In genomic region chr12:102704457-102705198, GRCm38 (mm10) we compare ENCODE assay signal across 8 mouse cellular contexts. TPM values are rescaled to one million over a fixed set of nuclear protein-coding genes. Genes with fewer than 3 reads are reported as not detected.
A peak's percentile ranks its signal among the peaks of the same experiment; 100 is the strongest.
DNase-seq lines count a peak whose midpoint lies in the region; ATAC-seq lines count a peak whose summit lies in the region.

Gene Itpk1 (minus strand): TSS chr12:102704930.

- ATAC-seq in heart, embryonic 12.5 days (ENCODE audit: insufficient number of reproducible peaks, low FRiP score): peak; percentile 93
- peak; percentile 92 for ATAC-seq in liver, embryonic 15.5 days (ENCODE audit: insufficient read depth)
- peak; percentile 88 for ATAC-seq in neural tube, embryonic 11.5 days (ENCODE audit: insufficient read depth, low FRiP score, low TSS enrichment)

- H3K4me2 ChIP-seq in heart, embryonic 12.5 days: peak within 1 kb of the TSS; percentile 98
- peak within 1 kb of the TSS; percentile 98 for H3K4me2 ChIP-seq in liver, embryonic 15.5 days
- peak within 1 kb of the TSS; percentile 91 for H3K4me2 ChIP-seq in neural tube, embryonic 11.5 days (ENCODE audit: low read depth)

- H3K27me3 ChIP-seq in heart, embryonic 12.5 days (replicated peaks): 0 out of 2 replicates have a peak, but pooled peaks cover 3% of the 10 kb centered on the region
- peaks cover 42% of the 10 kb centered on the region for H3K27me3 ChIP-seq in liver, embryonic 15.5 days
- no peaks in the 10 kb centered on the region for H3K27me3 ChIP-seq in neural tube, embryonic 11.5 days (ENCODE audit: control insufficient read depth, insufficient read depth, low read length)

- H3K27ac ChIP-seq in heart, embryonic 12.5 days (ENCODE audit: poor library complexity, severe bottlenecking): peak within 1 kb of the TSS; percentile 55
- peak within 1 kb of the TSS; percentile 85 for H3K27ac ChIP-seq in liver, embryonic 15.5 days (replicated peaks)
- peak within 1 kb of the TSS; percentile 87 for H3K27ac ChIP-seq in neural tube, embryonic 11.5 days (ENCODE audit: low read depth, low read length)

- WGBS in heart, embryonic 12.5 days: under 1% methylated on average over 79 of the region's 105 CpGs
- under 1% methylated on average over 66 of the region's 105 CpGs for WGBS in liver, embryonic 15.5 days (ENCODE audit: insufficient replicate concordance)
- WGBS in neural tube, embryonic 11.5 days: 0% methylated on average over 39 of the region's 105 CpGs

- no peaks in the 10 kb centered on the region for H3K9me3 ChIP-seq in heart, embryonic 12.5 days (replicated peaks)
- no peaks in the 10 kb centered on the region for H3K9me3 ChIP-seq in liver, embryonic 15.5 days (replicated peaks)
- no peaks in the 10 kb centered on the region for H3K9me3 ChIP-seq in neural tube, embryonic 11.5 days (ENCODE audit: control insufficient read depth, low read length)

- peaks cover 40% of the 10 kb centered on the region for H3K4me1 ChIP-seq in heart, embryonic 12.5 days (replicated peaks)
- H3K4me1 ChIP-seq in liver, embryonic 15.5 days (replicated peaks): peaks cover 50% of the 10 kb centered on the region
- H3K4me1 ChIP-seq in neural tube, embryonic 11.5 days (ENCODE audit: control insufficient read depth, insufficient read depth, low read length): peaks cover 25% of the 10 kb centered on the region

- peak; percentile 51 to 58 for DNase-seq in B cell, adult 2 months
- DNase-seq in adrenal gland, adult 2 months: peak; percentile 82
- DNase-seq in embryo, embryonic 11 days: peak; percentile 83
- peak; percentile 79 for DNase-seq in kidney, postnatal 14 days
- DNase-seq in neural tube, embryonic 11.5 days (ENCODE audit: low spot score): peak; percentile 75
- peak; percentile 42 to 50 for DNase-seq in thymus, adult 18-20 months

- peak within 1 kb of the TSS; percentile 77 for H3K4me3 ChIP-seq in heart, embryonic 12.5 days
- peak within 1 kb of the TSS; percentile 74 for H3K4me3 ChIP-seq in liver, embryonic 15.5 days (replicated peaks)
- peak within 1 kb of the TSS; percentile 81 for H3K4me3 ChIP-seq in neural tube, embryonic 11.5 days (ENCODE audit: low read depth, low read length)

- H3K9ac ChIP-seq in heart, embryonic 12.5 days: peak within 1 kb of the TSS; percentile 85
- H3K9ac ChIP-seq in liver, embryonic 15.5 days: peak within 1 kb of the TSS; percentile 72
- H3K9ac ChIP-seq in neural tube, embryonic 11.5 days (ENCODE audit: low read length): peak within 1 kb of the TSS; percentile 86

- H3K36me3 ChIP-seq in heart, embryonic 12.5 days: no peaks in the 10 kb centered on the region
- no peaks in the 10 kb centered on the region for H3K36me3 ChIP-seq in liver, embryonic 15.5 days (replicated peaks)
- H3K36me3 ChIP-seq in neural tube, embryonic 11.5 days (ENCODE audit: control insufficient read depth, insufficient read depth, low read length): no peaks in the 10 kb centered on the region

RNA-seq across cellular contexts. Expression of gene Itpk1, which starts in this region (rescaled TPM):
- total RNA-seq in adrenal gland, adult 2 months (2021): 10 to 100 TPM; 54.9 to 99.2 TPM
- polyA plus RNA-seq in adrenal gland, adult 2 months (2012; rRNA removed): 50.8 and 70.9 TPM in 2 replicates
- 5.5 and 6.9 TPM in 2 replicates for polyA plus RNA-seq in heart, embryonic 12.5 days (2016; fragmentation: Nextera tagmentation; extraction: Ambion mirVana)
- polyA plus RNA-seq in liver, embryonic 15.5 days (2015; fragmentation: Nextera tagmentation; extraction: Ambion mirVana): 4.0 and 5.2 TPM in 2 replicates
- polyA plus RNA-seq in neural tube, embryonic 11.5 days (2014; fragmentation: Nextera tagmentation; extraction: Ambion mirVana): 20.3 and 26.1 TPM in 2 replicates

Comparison
In these comparisons a context has a peak if more than half of its experiments do, and no peak if none do; other contexts are left out.
1. Peak in every context shown above with its lines: DNase-seq, ATAC-seq, H3K4me3 ChIP-seq and H3K27ac ChIP-seq.